Mouse (Mus musculus): ENCODE data around the gene Lrrfip1.
A peak's percentile ranks its signal among the peaks of the same experiment; 100 is the strongest.

The Lrrfip1 gene

GRCm38 (mm10) chr1:91023230-91023629 lies 24.7 kb downstream of the Lrrfip1 start:
- no peak for DNase-seq (ENCODE audit: low spot score in 2 of 2)

GRCm38 (mm10) chr1:91023960-91024359 lies 25.4 kb downstream of the Lrrfip1 start:
- DNase-seq (ENCODE audit: low spot score in 2 of 2) = no peak

- DNase-seq (ENCODE audit: low spot score in 2 of 2) = no peak
Observed at GRCm38 (mm10) chr1:91024464-91024863, 25.9 kb downstream of the Lrrfip1 start.

- DNase-seq (ENCODE audit: low spot score in 2 of 2) = no peak
Observed at GRCm38 (mm10) chr1:91026945-91027344, 28.4 kb downstream of the Lrrfip1 start.

- no peak for DNase-seq (ENCODE audit: low spot score in 2 of 2)
Observed at GRCm38 (mm10) chr1:91030383-91030782, 31.8 kb downstream of the Lrrfip1 start.

- no peak for DNase-seq (ENCODE audit: low spot score in 2 of 2)
Observed at GRCm38 (mm10) chr1:91031547-91031946, 33.0 kb downstream of the Lrrfip1 start.

- no peak for DNase-seq (ENCODE audit: low spot score in 2 of 2)
Observed at GRCm38 (mm10) chr1:91032393-91032971, 33.9 kb downstream of the Lrrfip1 start.

- no peak for DNase-seq (ENCODE audit: low spot score in 2 of 2)
Observed at GRCm38 (mm10) chr1:91034547-91034946, 36.0 kb downstream of the Lrrfip1 start.

- no peak for DNase-seq (ENCODE audit: low spot score in 2 of 2)
Observed at GRCm38 (mm10) chr1:91035266-91035665, 36.7 kb downstream of the Lrrfip1 start.

- no peak for DNase-seq (ENCODE audit: low spot score in 2 of 2)
Observed at GRCm38 (mm10) chr1:91037213-91037612, 38.7 kb downstream of the Lrrfip1 start.

GRCm38 (mm10) chr1:91038010-91038409 lies 39.5 kb downstream of the Lrrfip1 start:
- no peak for DNase-seq (ENCODE audit: low spot score in 2 of 2)

- no peak for DNase-seq (ENCODE audit: low spot score in 2 of 2)
Observed at GRCm38 (mm10) chr1:91038531-91038930, 40.0 kb downstream of the Lrrfip1 start.

GRCm38 (mm10) chr1:91041605-91042004 lies 43.1 kb downstream of the Lrrfip1 start:
- no peak for DNase-seq (ENCODE audit: low spot score in 2 of 2)

GRCm38 (mm10) chr1:91043191-91043590 lies 44.7 kb downstream of the Lrrfip1 start:
- DNase-seq (ENCODE audit: low spot score in 2 of 2) = no peak

- DNase-seq (ENCODE audit: low spot score in 2 of 2) = no peak
Observed at GRCm38 (mm10) chr1:91044176-91044575, 45.6 kb downstream of the Lrrfip1 start.

GRCm38 (mm10) chr1:91044648-91045047 lies 46.1 kb downstream of the Lrrfip1 start:
- no peak for DNase-seq (ENCODE audit: low spot score in 2 of 2)

- DNase-seq (ENCODE audit: low spot score in 2 of 2) = no peak
Observed at GRCm38 (mm10) chr1:91046237-91046636, 47.7 kb downstream of the Lrrfip1 start.

- DNase-seq (ENCODE audit: low spot score in 2 of 2) = no peak
Observed at GRCm38 (mm10) chr1:91049296-91049695, 50.8 kb downstream of the Lrrfip1 start.

- DNase-seq (ENCODE audit: low spot score in 2 of 2) = no peak
Observed at GRCm38 (mm10) chr1:91051461-91052094, 53.0 kb downstream of the Lrrfip1 start.

GRCm38 (mm10) chr1:91052747-91053181 lies 54.2 kb downstream of the Lrrfip1 start:
- DNase-seq (ENCODE audit: low spot score in 2 of 2) = peak; percentile 78 to 81

GRCm38 (mm10) chr1:91053218-91054073 lies 54.9 kb downstream of the Lrrfip1 start:
- no peak for DNase-seq (ENCODE audit: low spot score in 2 of 2)

GRCm38 (mm10) chr1:91054074-91054471 lies 55.5 kb downstream of the Lrrfip1 start:
- DNase-seq (ENCODE audit: low spot score in 2 of 2) = no peak

GRCm38 (mm10) chr1:91054815-91055214 lies 56.3 kb downstream of the Lrrfip1 start:
- DNase-seq (ENCODE audit: low spot score in 2 of 2) = no peak
